Mouse (Mus musculus) ES-E14 (cell line): ENCODE results near the gene Gm49322. TPM values are rescaled to one million over a fixed set of nuclear protein-coding genes. Genes with fewer than 3 reads are reported as not detected.
A peak's percentile ranks its signal among the peaks of the same experiment; 100 is the strongest.

ENCODE experiments used
- DNase-seq: peaks from one replicate; pipeline ENCODE4 v3.0.0-alpha.2; 2013; ENCODE audit warnings: low read depth, low spot score
- H3K27ac ChIP-seq: 2 replicates; pipeline ENCODE4 v1.5.1; 2012; ENCODE audit warnings: low read depth, mild to moderate bottlenecking, low read length, moderate library complexity, mixed read lengths; ENCODE audit not compliant: poor library complexity, insufficient read depth, severe bottlenecking
- H3K36me3 ChIP-seq: 2 replicates; pipeline ENCODE4 v1.6.1; 2012; ENCODE audit warnings: mild to moderate bottlenecking, low read length, moderate library complexity, mixed read lengths; ENCODE audit not compliant: control insufficient read depth, poor library complexity, insufficient read depth, severe bottlenecking
- H3K4me1 ChIP-seq, 2 experiments: fragments of 150-350 bp in 1 of 2; sonication (generic) in 1 of 2; 2 replicates each; pipeline ENCODE4 v1.6.1; 2012; ENCODE audit warnings: low read length in 2 of 2, mild to moderate bottlenecking in 1 of 2, mixed read lengths in 1 of 2; ENCODE audit not compliant: control insufficient read depth in 2 of 2, insufficient read depth in 2 of 2, poor library complexity in 1 of 2
- H3K4me3 ChIP-seq, 2 experiments: fragments of 150-350 bp in 1 of 2; sonication (generic) in 1 of 2; 2 replicates each; pipeline ENCODE4 v1.5.1; 2012; ENCODE audit warnings: low read length in 2 of 2, low read depth in 1 of 2, mild to moderate bottlenecking in 1 of 2, mixed read lengths in 1 of 2; ENCODE audit not compliant: insufficient read depth in 1 of 2, poor library complexity in 1 of 2, severe bottlenecking in 1 of 2
- H3K9ac ChIP-seq: 2 replicates; pipeline ENCODE4 v1.6.1; 2012; ENCODE audit warnings: low read depth, mild to moderate bottlenecking, low read length, mixed read lengths; ENCODE audit not compliant: poor library complexity, insufficient read depth, severe bottlenecking
- H3K9me3 ChIP-seq: fragments of 150-350 bp; sonication (generic); 2 replicates; pipeline ENCODE4 v1.6.1; 2012; ENCODE audit warnings: low read depth, mild to moderate bottlenecking, low read length; ENCODE audit not compliant: control insufficient read depth, insufficient read depth
- CHD2 ChIP-seq: IDR thresholded peaks from 2 replicates; pipeline ENCODE4 v1.6.1; 2014; ENCODE audit warnings: mild to moderate bottlenecking, low read depth, low read length, inconsistent platforms
- HCFC1 ChIP-seq: IDR thresholded peaks from 2 replicates; pipeline ENCODE4 v1.6.1; 2012; ENCODE audit warnings: low read length, inconsistent platforms, borderline replicate concordance; ENCODE audit not compliant: insufficient read depth
- MAFK ChIP-seq: IDR thresholded peaks from 2 replicates; pipeline ENCODE4 v1.6.1; 2014; ENCODE audit warnings: mild to moderate bottlenecking, low read depth, low read length, inconsistent platforms; ENCODE audit not compliant: insufficient read depth
- ZC3H11A ChIP-seq: IDR thresholded peaks from 2 replicates; pipeline ENCODE4 v1.6.1; 2012; ENCODE audit warnings: low read depth, mild to moderate bottlenecking, inconsistent platforms, low read length, borderline replicate concordance
- ZNF384 ChIP-seq: IDR thresholded peaks from 2 replicates; pipeline ENCODE4 v1.6.1; 2012; ENCODE audit warnings: low read depth, low read length, inconsistent platforms
- in situ Hi-C, 2 experiments: fragments of 600-800 bp; cut with MboI; formaldehyde crosslinking; loops; one replicate each; pipeline ENCODE4 v1.15.1; 2025; ENCODE audit warnings: low sequenced_read_pairs in 2 of 2, inconsistent platforms in 1 of 2; ENCODE audit not compliant: unreplicated experiment in 2 of 2
- total RNA-seq: library from RNA; depleted of rRNA; stranded (reverse); fragments of 300-350 nt; gene quantifications from 2 replicates; pipeline ENCODE4 v1.2.3, GENCODE M21; 2012

Gene Gm49322
- total RNA-seq, 1 experiment, result 8.4 TPM

GRCm38 (mm10) chr10:80584642-80585552 lies 20.9 kb upstream of the Gm49322 start:
- 0 out of 4 replicates have a peak overlapping the region, but pooled peaks of 1 of the 2 experiments have one; percentile 4 for H3K4me3 ChIP-seq
- H3K4me1 ChIP-seq, result peaks cover 3 to 16% of the 10 kb centered on the region in 2 experiments; a peak in 3 of 4 replicates
- H3K36me3 ChIP-seq, result no peaks in the 10 kb centered on the region; the same call in 1 of the 2 replicates
- no peaks in the 10 kb centered on the region for H3K9me3 ChIP-seq
- in situ Hi-C loops, result no loop called here
- no peak overlapping the region for H3K9ac ChIP-seq
- DNase-seq, result no peak
- TF ChIP-seq ZC3H11A, result no peak
- no peak for TF ChIP-seq CHD2
- no peak for TF ChIP-seq MAFK
- no peak for TF ChIP-seq HCFC1
- no peak for TF ChIP-seq ZNF384
- no peak overlapping the region for H3K27ac ChIP-seq

GRCm38 (mm10) chr10:80585581-80585980 lies 20.2 kb upstream of the Gm49322 start:
- Histone ChIP-seq H3K9ac (no peak overlapping the region), H3K4me1 (peaks cover 3 to 16% of the 10 kb centered on the region in 2 experiments; a peak in 3 of 4 replicates), H3K4me3 (no peak overlapping the region)

GRCm38 (mm10) chr10:80586407-80587304 lies 19.2 kb upstream of the Gm49322 start:
- Histone ChIP-seq H3K4me1 (peaks cover 3 to 18% of the 10 kb centered on the region in 2 experiments; a peak in 3 of 4 replicates), H3K9me3 (no peaks in the 10 kb centered on the region), H3K4me3 (peak overlapping the region; percentile 6 to 56; a peak in 2 of 4 replicates), H3K36me3 (no peaks in the 10 kb centered on the region; the same call in 1 of the 2 replicates), H3K9ac (0 out of 2 replicates have a peak overlapping the region, but pooled peaks have one; percentile 43), H3K27ac (no peak overlapping the region)
- in situ Hi-C loops, result no loop called here
- TF ChIP-seq ZC3H11A, result no peak
- no peak for TF ChIP-seq HCFC1
- no peak for TF ChIP-seq ZNF384
- TF ChIP-seq MAFK, result no peak
- TF ChIP-seq CHD2, result no peak
- no peak for DNase-seq

More at GRCm38 (mm10) chr10:80585581-80585980, 20.2 kb upstream of the Gm49322 start:
- no peaks in the 10 kb centered on the region; the same call in 1 of the 2 replicates for H3K36me3 ChIP-seq
- H3K27ac ChIP-seq, result no peak overlapping the region
- no peak for TF ChIP-seq ZC3H11A
- TF ChIP-seq MAFK, result no peak
- TF ChIP-seq HCFC1, result no peak
- TF ChIP-seq ZNF384, result no peak
- TF ChIP-seq CHD2, result no peak
- DNase-seq, result no peak
- H3K9me3 ChIP-seq, result no peaks in the 10 kb centered on the region
- in situ Hi-C loops, result no loop called here

- H3K27ac ChIP-seq, result no peak overlapping the region
- 0 out of 4 replicates have a peak overlapping the region, but pooled peaks of 1 of the 2 experiments have one; percentile 6 for H3K4me3 ChIP-seq
- no peaks in the 10 kb centered on the region; the same call in 1 of the 2 replicates for H3K36me3 ChIP-seq
- H3K9me3 ChIP-seq, result no peaks in the 10 kb centered on the region
- in situ Hi-C loops, result no loop called here
- H3K9ac ChIP-seq, result no peak overlapping the region
- no peak for TF ChIP-seq MAFK
- no peak for TF ChIP-seq HCFC1
- no peak for TF ChIP-seq ZC3H11A
- no peak for TF ChIP-seq CHD2
- no peak for TF ChIP-seq ZNF384
- peaks cover 3 to 18% of the 10 kb centered on the region in 2 experiments; a peak in 3 of 4 replicates for H3K4me1 ChIP-seq
- no peak for DNase-seq
Observed at GRCm38 (mm10) chr10:80587305-80587657, 18.5 kb upstream of the Gm49322 start.
